Mouse (Mus musculus): ENCODE data around the gene Gm20388. TPM values are rescaled to one million over a fixed set of nuclear protein-coding genes. Genes with fewer than 3 reads are reported as not detected.

Gene Gm20388
- polyA plus RNA-seq, 1 experiment from 2014 or later, result not detected

- Histone ChIP-seq H3K27me3 (ENCODE audit: control insufficient read depth, insufficient read depth, low read length) (no peaks in the 10 kb centered on the region), H3K36me3 (ENCODE audit: control insufficient read depth, insufficient read depth, low read length) (peaks cover 11% of the 10 kb centered on the region; the same call in 1 of the 2 replicates), H3K4me1 (replicated peaks; ENCODE audit: control insufficient read depth, insufficient read depth) (peaks cover 3% of the 10 kb centered on the region), H3K27ac (replicated peaks) (no peak overlapping the region), H3K4me2 (replicated peaks; ENCODE audit: low read depth) (no peak overlapping the region), H3K9me3 (ENCODE audit: control insufficient read depth, low read length) (no peaks in the 10 kb centered on the region), H3K9ac (ENCODE audit: low read length) (no peak overlapping the region), H3K4me3 (ENCODE audit: low read depth, low read length) (no peak overlapping the region)
- ATAC-seq (ENCODE audit: low FRiP score, low TSS enrichment), result no peak
- TF ChIP-seq CTCF (IDR thresholded peaks at IDR 0.05; ENCODE audit: low read depth), result no peak
- TF ChIP-seq EP300 (optimal IDR thresholded peaks at IDR 0.05), result no peak
- 80% methylated on average over 4 of the region's 4 CpGs for WGBS
- no peak for DNase-seq (ENCODE audit: low spot score)
Measured at GRCm38 (mm10) chr8:121628681-121629080, 1718.0 kb downstream of the Gm20388 start.

- H3K9ac ChIP-seq (ENCODE audit: low read length), result no peak overlapping the region; the same call in 1 of the 2 replicates
- H3K4me3 ChIP-seq (ENCODE audit: low read depth, low read length), result no peak overlapping the region
- TF ChIP-seq CTCF (IDR thresholded peaks at IDR 0.05; ENCODE audit: low read depth) (peak; percentile 25), EP300 (optimal IDR thresholded peaks at IDR 0.05) (no peak)
- H3K27ac ChIP-seq (replicated peaks), result no peak overlapping the region
- WGBS, result 36% methylated on average over 7 of the region's 7 CpGs
- DNase-seq (ENCODE audit: low spot score) (no peak), ATAC-seq (ENCODE audit: low FRiP score, low TSS enrichment) (peak; percentile 32; the same call in 1 of the 2 replicates)
- no peaks in the 10 kb centered on the region for H3K9me3 ChIP-seq (ENCODE audit: control insufficient read depth, low read length)
- peaks cover 7% of the 10 kb centered on the region for H3K4me1 ChIP-seq (replicated peaks; ENCODE audit: control insufficient read depth, insufficient read depth)
- peaks cover 11% of the 10 kb centered on the region; the same call in 1 of the 2 replicates for H3K36me3 ChIP-seq (ENCODE audit: control insufficient read depth, insufficient read depth, low read length)
- no peaks in the 10 kb centered on the region for H3K27me3 ChIP-seq (ENCODE audit: control insufficient read depth, insufficient read depth, low read length)
- no peak overlapping the region for H3K4me2 ChIP-seq (replicated peaks; ENCODE audit: low read depth)
Measured at GRCm38 (mm10) chr8:121631645-121632071, 1721.0 kb downstream of the Gm20388 start.

GRCm38 (mm10) chr8:121632401-121632800 is 1721.8 kb downstream of the Gm20388 start:
- H3K9me3 ChIP-seq (ENCODE audit: control insufficient read depth, low read length), result no peaks in the 10 kb centered on the region
- WGBS, result 76% methylated on average over 5 of the region's 5 CpGs
- no peak for TF ChIP-seq EP300 (optimal IDR thresholded peaks at IDR 0.05)
- TF ChIP-seq CTCF (IDR thresholded peaks at IDR 0.05; ENCODE audit: low read depth), result no peak
- no peaks in the 10 kb centered on the region for H3K27me3 ChIP-seq (ENCODE audit: control insufficient read depth, insufficient read depth, low read length)
- H3K9ac ChIP-seq (ENCODE audit: low read length), result no peak overlapping the region
- ATAC-seq (ENCODE audit: low FRiP score, low TSS enrichment), result no peak
- H3K4me2 ChIP-seq (replicated peaks; ENCODE audit: low read depth), result no peak overlapping the region
- 0 out of 2 replicates have a peak, but pooled peaks cover 7% of the 10 kb centered on the region for H3K36me3 ChIP-seq (ENCODE audit: control insufficient read depth, insufficient read depth, low read length)
- no peak for DNase-seq (ENCODE audit: low spot score)
- H3K4me3 ChIP-seq (ENCODE audit: low read depth, low read length), result no peak overlapping the region
- peaks cover 7% of the 10 kb centered on the region for H3K4me1 ChIP-seq (replicated peaks; ENCODE audit: control insufficient read depth, insufficient read depth)
- H3K27ac ChIP-seq (replicated peaks), result no peak overlapping the region

GRCm38 (mm10) chr8:121635534-121635933 is 1724.9 kb downstream of the Gm20388 start:
- Histone ChIP-seq H3K36me3 (ENCODE audit: control insufficient read depth, insufficient read depth, low read length) (no peaks in the 10 kb centered on the region), H3K9ac (ENCODE audit: low read length) (no peak overlapping the region), H3K4me3 (ENCODE audit: low read depth, low read length) (no peak overlapping the region), H3K4me1 (replicated peaks; ENCODE audit: control insufficient read depth, insufficient read depth) (peaks cover 7% of the 10 kb centered on the region), H3K9me3 (ENCODE audit: control insufficient read depth, low read length) (no peaks in the 10 kb centered on the region), H3K27ac (replicated peaks) (no peak overlapping the region), H3K27me3 (ENCODE audit: control insufficient read depth, insufficient read depth, low read length) (no peaks in the 10 kb centered on the region), H3K4me2 (replicated peaks; ENCODE audit: low read depth) (no peak overlapping the region)
- DNase-seq (ENCODE audit: low spot score), result no peak
- TF ChIP-seq CTCF (IDR thresholded peaks at IDR 0.05; ENCODE audit: low read depth) (peak; percentile 23; the same call in 1 of the 2 replicates), EP300 (optimal IDR thresholded peaks at IDR 0.05) (no peak)
- WGBS, result 43% methylated on average over 6 of the region's 6 CpGs
- ATAC-seq (ENCODE audit: low FRiP score, low TSS enrichment), result 0 out of 2 replicates have a peak, but pooled peaks have one; percentile 24

- Histone ChIP-seq H3K9me3 (ENCODE audit: control insufficient read depth, low read length) (no peaks in the 10 kb centered on the region), H3K4me2 (replicated peaks; ENCODE audit: low read depth) (no peak overlapping the region), H3K27me3 (ENCODE audit: control insufficient read depth, insufficient read depth, low read length) (no peaks in the 10 kb centered on the region), H3K36me3 (ENCODE audit: control insufficient read depth, insufficient read depth, low read length) (no peaks in the 10 kb centered on the region), H3K27ac (replicated peaks) (no peak overlapping the region), H3K9ac (ENCODE audit: low read length) (no peak overlapping the region), H3K4me3 (ENCODE audit: low read depth, low read length) (no peak overlapping the region), H3K4me1 (replicated peaks; ENCODE audit: control insufficient read depth, insufficient read depth) (peaks cover 7% of the 10 kb centered on the region)
- DNase-seq (ENCODE audit: low spot score) (no peak), ATAC-seq (ENCODE audit: low FRiP score, low TSS enrichment) (no peak)
- 74% methylated on average over 8 of the region's 8 CpGs for WGBS
- no peak for TF ChIP-seq CTCF (IDR thresholded peaks at IDR 0.05; ENCODE audit: low read depth)
- TF ChIP-seq EP300 (optimal IDR thresholded peaks at IDR 0.05), result no peak
Measured at GRCm38 (mm10) chr8:121636180-121636579, 1725.5 kb downstream of the Gm20388 start.

GRCm38 (mm10) chr8:121642804-121643203 is 1732.2 kb downstream of the Gm20388 start:
- Histone ChIP-seq H3K9ac (ENCODE audit: low read length) (no peak overlapping the region), H3K9me3 (ENCODE audit: control insufficient read depth, low read length) (no peaks in the 10 kb centered on the region), H3K4me3 (ENCODE audit: low read depth, low read length) (no peak overlapping the region), H3K4me2 (replicated peaks; ENCODE audit: low read depth) (no peak overlapping the region), H3K27me3 (ENCODE audit: control insufficient read depth, insufficient read depth, low read length) (no peaks in the 10 kb centered on the region), H3K27ac (replicated peaks) (no peak overlapping the region), H3K4me1 (replicated peaks; ENCODE audit: control insufficient read depth, insufficient read depth) (no peaks in the 10 kb centered on the region), H3K36me3 (ENCODE audit: control insufficient read depth, insufficient read depth, low read length) (no peaks in the 10 kb centered on the region)
- 68% methylated on average over 3 of the region's 3 CpGs for WGBS
- no peak for DNase-seq (ENCODE audit: low spot score)
- ATAC-seq (ENCODE audit: low FRiP score, low TSS enrichment), result no peak
- no peak for TF ChIP-seq CTCF (IDR thresholded peaks at IDR 0.05; ENCODE audit: low read depth)
- TF ChIP-seq EP300 (optimal IDR thresholded peaks at IDR 0.05), result no peak
